Mouse (Mus musculus) thymus, postnatal 14 days (tissue): Measurements from ENCODE around the gene Man2b2.

ENCODE experiments used
- DNase-seq: peaks from one replicate; pipeline ENCODE4 v3.0.0; 2021

Man2b2 gene

GRCm38 (mm10) chr5:36829098-36829497 lies 1.4 kb downstream of the Man2b2 start:
- DNase-seq, result no peak

- DNase-seq, result no peak
Measured at GRCm38 (mm10) chr5:36822907-36823306, 7.5 kb downstream of the Man2b2 start.

- DNase-seq, result peak; percentile 58
Measured at GRCm38 (mm10) chr5:36820142-36820541, 10.3 kb downstream of the Man2b2 start.

GRCm38 (mm10) chr5:36819742-36820141 lies 10.7 kb downstream of the Man2b2 start:
- DNase-seq, result no peak

- DNase-seq, result no peak
Measured at GRCm38 (mm10) chr5:36817738-36818137, 12.7 kb downstream of the Man2b2 start.

GRCm38 (mm10) chr5:36814554-36814953 lies 15.9 kb downstream of the Man2b2 start:
- peak; percentile 20 for DNase-seq

GRCm38 (mm10) chr5:36811413-36811812 lies 19.0 kb downstream of the Man2b2 start:
- peak; percentile 68 for DNase-seq

GRCm38 (mm10) chr5:36810634-36811033 lies 19.8 kb downstream of the Man2b2 start:
- DNase-seq, result no peak

GRCm38 (mm10) chr5:36809123-36809522 lies 21.3 kb downstream of the Man2b2 start:
- no peak for DNase-seq

- DNase-seq, result no peak
Measured at GRCm38 (mm10) chr5:36807106-36807505, 23.3 kb downstream of the Man2b2 start.

- peak; percentile 14 for DNase-seq
Measured at GRCm38 (mm10) chr5:36797291-36797690, 33.2 kb downstream of the Man2b2 start.

- peak; percentile 96 for DNase-seq
Measured at GRCm38 (mm10) chr5:36796296-36797014, 34.0 kb downstream of the Man2b2 start, which contains the start of gene Mrfap1. TSS of gene Mrfap1 (minus strand) at chr5:36796772.

GRCm38 (mm10) chr5:36795647-36796295 lies 34.7 kb downstream of the Man2b2 start:
- peak; percentile 77 for DNase-seq

GRCm38 (mm10) chr5:36791861-36792260 lies 38.6 kb downstream of the Man2b2 start:
- no peak for DNase-seq

GRCm38 (mm10) chr5:36786052-36786451 lies 44.4 kb downstream of the Man2b2 start:
- no peak for DNase-seq

GRCm38 (mm10) chr5:36779512-36779911 lies 50.9 kb downstream of the Man2b2 start:
- DNase-seq, result no peak

GRCm38 (mm10) chr5:36778901-36779300 lies 51.6 kb downstream of the Man2b2 start:
- no peak for DNase-seq

- no peak for DNase-seq
Measured at GRCm38 (mm10) chr5:36777186-36777585, 53.3 kb downstream of the Man2b2 start.

GRCm38 (mm10) chr5:36776021-36776575 lies 54.4 kb downstream of the Man2b2 start:
- no peak for DNase-seq

GRCm38 (mm10) chr5:36775317-36775716 lies 55.1 kb downstream of the Man2b2 start:
- DNase-seq, result no peak

- DNase-seq, result no peak
Measured at GRCm38 (mm10) chr5:36772586-36772985, 57.9 kb downstream of the Man2b2 start.

GRCm38 (mm10) chr5:36769603-36770002 lies 60.9 kb downstream of the Man2b2 start:
- DNase-seq, result no peak

- no peak for DNase-seq
Measured at GRCm38 (mm10) chr5:36766958-36767703, 63.3 kb downstream of the Man2b2 start.
